Mouse (Mus musculus) urinary bladder, postnatal 14 days (tissue): ENCODE data around the gene Dhh.
"Not testable (repeated sequence)": the region's sequence is repeated elsewhere in the genome, so short reads cannot be mapped to it uniquely, and the experiment has no call there.

Experiments used
- DNase-seq: peaks from one replicate; pipeline ENCODE4 v3.0.0; 2021; ENCODE audit warnings: low spot score

The Dhh gene

GRCm38 (mm10) chr15:98897928-98898800, at the start of gene Dhh:
Gene Dhh, minus strand, starts transcription at chr15:98898540.
- no peak for DNase-seq

DNA sequence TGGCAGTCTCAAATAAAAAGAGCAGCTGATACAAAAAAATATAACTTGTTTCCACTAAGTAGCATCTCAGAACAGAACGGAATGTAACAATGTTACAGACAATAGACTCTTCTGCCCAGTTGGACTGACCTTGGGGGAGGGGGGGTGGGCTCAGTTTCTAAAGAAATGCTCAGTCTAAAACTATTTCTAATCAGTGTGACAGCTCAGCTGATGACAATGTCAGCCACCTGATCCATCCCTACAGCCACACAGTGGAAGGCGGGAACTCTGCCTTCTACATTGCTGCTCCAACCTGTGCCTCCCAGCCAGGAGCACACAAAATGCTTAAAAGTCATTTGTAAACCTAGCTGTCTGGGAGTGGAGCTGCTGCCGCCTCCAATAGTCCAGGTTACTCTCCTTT, 49.5 kb upstream of the Dhh start:
- no peak for DNase-seq

DNA sequence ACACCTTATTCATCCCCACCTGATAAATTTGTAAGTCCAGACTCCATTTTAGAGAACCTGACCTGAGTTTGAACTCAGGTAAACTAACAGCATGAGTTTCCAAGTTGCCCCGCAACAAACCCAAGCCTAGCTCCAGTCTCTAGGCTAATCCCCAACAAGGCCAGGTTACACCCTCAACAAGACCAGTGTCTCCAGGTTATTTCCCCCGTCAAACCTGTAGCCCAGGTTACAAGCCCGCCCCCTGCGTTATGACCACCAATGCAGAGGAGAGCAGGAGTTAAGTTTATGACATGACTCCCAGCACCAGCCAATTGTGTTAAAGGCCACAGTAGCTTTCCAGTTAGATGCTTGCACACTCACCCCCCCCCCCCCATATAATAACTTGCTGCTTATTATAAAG, 44.8 kb upstream of the Dhh start:
- no peak for DNase-seq

DNA sequence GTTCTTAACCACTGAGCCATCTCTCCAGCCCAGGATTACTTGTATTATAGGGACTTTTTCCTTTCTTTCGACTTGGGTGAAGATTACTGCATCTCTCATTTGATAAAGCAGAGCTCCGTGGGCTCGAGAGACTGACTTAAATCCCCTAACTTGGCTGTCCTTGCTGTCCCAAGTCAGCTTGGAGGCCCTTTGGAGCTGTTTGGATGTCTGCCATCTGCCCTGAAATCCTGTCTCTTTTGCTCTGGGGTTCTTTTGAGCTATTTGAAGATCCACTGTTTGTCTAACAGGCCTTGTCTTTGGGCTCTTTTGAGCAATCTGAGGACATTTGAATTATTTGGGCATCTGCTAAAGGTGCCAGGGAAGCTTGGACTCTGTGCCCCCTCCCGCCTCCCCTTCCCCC, 43.7 kb upstream of the Dhh start:
- DNase-seq: no peak

GRCm38 (mm10) chr15:98941539-98941938, 43.2 kb upstream of the Dhh start:
- DNase-seq: no peak

GRCm38 (mm10) chr15:98940816-98941215, 42.5 kb upstream of the Dhh start:
- no peak for DNase-seq

DNA sequence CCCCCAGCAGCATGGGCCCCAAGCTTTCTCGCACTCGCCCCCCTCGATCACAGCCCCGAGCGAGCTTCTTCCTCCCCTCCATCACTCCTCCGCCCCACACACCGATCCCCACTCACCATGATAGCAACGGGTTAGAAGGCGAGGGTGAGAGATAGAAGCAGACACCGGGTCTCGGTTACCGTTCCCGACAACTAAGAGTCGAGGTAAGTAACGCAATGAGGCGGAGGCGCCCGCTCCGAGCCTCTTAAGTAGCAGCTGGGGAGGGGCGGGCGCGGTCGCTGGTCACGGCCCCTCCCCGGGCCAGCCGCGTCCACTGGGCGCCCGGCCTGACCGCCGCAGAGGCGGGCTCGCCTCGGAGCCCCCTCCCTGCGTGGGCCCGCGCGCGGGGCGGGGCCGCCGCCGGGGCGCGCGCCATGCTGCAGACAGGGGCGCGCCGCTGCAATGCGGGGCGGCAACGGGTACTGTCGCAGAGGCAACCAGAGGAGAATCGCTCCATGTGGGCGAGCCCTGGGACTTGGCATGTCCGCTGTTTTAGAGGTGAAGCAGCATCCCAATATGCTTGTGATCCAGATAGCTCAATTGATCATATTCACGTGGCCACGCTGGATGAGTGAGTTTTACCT, 36.0 kb upstream of the Dhh start, which contains the start of gene Tuba1b:
Gene Tuba1b (minus strand): TSS at position 349 of the 623 bp plus-strand sequence.
- DNase-seq: peak; percentile 92

- DNase-seq: peak; percentile 98
Measured at GRCm38 (mm10) chr15:98933833-98934216, 35.5 kb upstream of the Dhh start.

DNA sequence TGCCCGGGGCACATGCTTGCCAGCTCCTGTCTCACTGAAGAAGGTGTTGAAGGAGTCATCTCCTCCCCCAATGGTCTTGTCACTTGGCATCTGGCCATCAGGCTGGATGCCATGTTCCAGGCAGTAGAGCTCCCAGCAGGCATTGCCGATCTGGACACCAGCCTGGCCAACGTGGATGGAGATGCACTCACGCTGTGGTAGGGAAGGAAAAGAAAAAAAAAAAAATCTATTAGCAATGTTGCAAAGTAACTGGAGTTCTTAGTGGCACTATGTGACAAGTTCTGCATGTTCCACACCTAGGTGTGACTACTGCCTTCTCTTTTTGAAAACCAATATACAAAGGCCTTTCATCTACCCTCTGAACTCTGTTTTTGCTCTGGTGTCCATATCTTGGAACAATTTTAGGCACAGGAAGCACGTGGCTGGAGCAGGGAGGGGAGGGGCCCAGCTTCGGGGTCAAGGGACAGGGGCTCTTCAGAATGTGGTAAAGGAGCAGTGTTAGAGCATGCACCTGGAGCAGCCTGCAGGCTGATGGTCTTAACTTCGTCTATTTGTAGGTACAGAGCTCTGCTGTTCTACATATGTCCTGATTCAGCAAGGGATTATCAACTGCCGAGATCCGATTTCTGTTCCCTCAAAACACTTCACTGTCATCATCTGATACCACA, 34.8 kb upstream of the Dhh start:
- DNase-seq: not testable (repeated sequence)

GRCm38 (mm10) chr15:98930998-98931397, 32.7 kb upstream of the Dhh start:
- no peak for DNase-seq

DNA sequence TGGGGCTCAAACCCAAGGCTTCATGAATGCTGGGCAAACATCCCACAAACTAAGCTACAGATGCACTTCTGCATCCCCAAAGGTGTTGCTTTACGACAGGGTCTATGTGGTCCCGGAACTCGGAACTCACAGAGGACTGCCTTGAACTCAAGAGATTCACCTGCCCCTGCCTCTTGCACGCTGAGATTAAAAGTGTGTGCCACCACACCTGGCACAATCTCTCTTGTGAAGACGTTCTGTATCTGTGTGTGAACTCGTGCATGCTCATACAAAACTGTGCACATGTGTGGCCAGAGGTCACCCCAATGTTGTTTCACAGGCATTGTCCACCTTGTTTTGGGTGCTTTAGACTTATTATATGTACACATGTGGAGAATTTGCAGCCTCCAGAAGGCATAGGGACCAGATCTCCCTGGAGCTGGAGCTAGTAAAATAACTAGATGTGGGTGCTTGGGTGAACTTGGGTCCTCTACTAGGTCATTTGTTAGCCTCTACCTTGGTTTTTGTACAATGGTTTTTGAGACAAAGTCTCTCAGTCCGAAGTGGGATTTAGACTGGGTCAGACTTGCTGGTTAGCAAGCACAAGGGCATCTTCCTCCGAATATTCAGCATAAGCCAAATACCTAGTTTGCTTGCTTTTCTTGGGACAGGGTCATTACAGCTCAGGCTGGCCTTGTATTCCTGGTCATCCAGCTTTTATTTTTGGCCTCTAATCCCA, 31.8 kb upstream of the Dhh start:
- no peak for DNase-seq

DNA sequence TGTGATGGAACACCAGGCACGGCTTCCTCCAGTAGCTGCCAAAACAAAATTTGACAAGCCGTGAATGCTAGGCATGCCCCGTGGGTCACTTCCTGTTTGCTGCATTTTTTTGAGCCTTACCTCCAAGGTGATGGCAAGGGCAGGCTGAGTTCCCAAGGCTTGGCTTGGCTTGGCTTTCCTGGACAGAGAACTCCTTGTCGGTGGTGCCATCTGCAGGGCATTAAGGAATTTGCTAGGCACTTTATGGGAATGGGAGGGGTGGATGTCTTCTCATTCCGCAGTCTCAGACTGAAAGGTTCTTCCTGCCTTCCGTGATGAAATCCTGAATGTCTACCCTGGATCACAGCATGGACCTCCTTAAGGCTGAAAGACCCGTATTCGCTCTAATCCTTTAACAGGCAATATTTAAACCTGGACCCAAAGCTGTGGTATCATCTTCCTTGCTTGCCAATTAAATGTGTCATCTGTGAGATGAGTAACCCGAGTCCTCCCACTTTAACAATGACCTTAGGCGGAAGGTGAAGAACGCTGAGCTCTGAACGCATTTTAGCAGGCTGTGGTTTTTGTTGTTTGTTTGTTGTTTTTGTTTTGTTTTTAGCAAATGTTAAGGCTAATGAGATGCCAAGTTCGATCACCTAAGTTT, 30.4 kb upstream of the Dhh start:
- peak; percentile 78 for DNase-seq

GRCm38 (mm10) chr15:98927566-98927965, 29.2 kb upstream of the Dhh start:
- no peak for DNase-seq

DNA sequence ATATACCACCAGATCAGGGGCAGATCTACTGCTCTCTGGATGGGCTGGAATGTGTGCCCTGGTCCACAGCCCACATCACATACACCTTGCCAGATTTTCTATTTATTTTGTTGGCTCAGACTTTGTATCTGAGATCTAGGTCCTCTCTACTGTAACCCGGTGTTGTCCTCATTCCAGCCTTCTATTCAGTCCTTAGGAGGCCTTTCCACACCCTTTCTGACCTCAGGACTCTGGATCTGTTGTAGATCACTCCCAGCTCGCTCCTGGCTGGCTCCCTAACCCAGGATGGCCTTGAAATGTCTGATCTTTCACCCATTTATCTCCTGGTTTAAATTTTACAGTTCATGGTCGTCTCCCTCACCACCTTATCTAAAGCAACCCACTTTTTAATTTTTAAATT, 26.3 kb upstream of the Dhh start:
- no peak for DNase-seq

GRCm38 (mm10) chr15:98923031-98923537, 24.7 kb upstream of the Dhh start:
- DNase-seq: no peak

DNA sequence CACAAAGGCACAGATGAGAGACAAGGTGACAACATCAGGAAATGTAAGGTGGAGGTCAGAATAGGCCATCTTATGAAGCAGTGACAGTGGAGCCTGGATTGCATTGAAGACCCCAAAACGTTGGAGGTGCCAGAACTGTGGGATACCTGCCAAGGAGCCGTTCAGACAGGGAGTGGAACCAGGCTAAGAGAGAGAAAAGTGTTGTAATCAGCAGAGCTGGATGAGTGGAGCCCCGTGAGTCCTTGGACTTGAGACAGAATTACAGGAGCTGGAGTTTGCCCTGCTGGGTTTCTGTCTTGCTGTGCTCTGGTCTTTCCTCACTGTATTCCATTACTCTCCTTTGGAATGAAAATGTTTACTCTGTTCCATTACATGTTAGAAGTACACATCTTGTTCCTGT, 24.2 kb upstream of the Dhh start:
- DNase-seq: no peak

- DNase-seq: no peak
Measured at GRCm38 (mm10) chr15:98921510-98921909, 23.2 kb upstream of the Dhh start.

DNA sequence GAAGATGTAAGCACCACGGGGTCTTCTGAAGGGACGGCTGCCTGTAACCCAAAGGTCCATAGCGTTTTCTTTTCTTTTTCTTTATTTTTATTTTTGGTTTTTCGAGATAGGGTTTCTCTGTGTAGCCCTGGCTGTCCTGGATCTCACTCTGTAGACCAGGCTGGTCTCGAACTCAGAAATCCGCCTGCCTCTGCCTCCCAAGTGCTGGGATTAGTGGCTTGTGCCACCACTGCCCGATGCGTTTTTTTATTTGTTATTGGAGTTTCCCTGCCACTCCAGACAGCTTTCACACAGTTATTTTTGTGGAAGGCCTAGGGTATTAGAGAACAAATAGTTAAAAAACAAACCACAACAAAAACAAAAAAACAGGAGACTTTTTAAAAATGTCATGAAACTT, 20.2 kb upstream of the Dhh start:
- DNase-seq: not testable (repeated sequence)

GRCm38 (mm10) chr15:98917538-98918498, 19.5 kb upstream of the Dhh start, which contains the start of gene Lmbr1l:
Gene Lmbr1l, minus strand, starts transcription at chr15:98918231.
- DNase-seq: peak; percentile 100

DNA sequence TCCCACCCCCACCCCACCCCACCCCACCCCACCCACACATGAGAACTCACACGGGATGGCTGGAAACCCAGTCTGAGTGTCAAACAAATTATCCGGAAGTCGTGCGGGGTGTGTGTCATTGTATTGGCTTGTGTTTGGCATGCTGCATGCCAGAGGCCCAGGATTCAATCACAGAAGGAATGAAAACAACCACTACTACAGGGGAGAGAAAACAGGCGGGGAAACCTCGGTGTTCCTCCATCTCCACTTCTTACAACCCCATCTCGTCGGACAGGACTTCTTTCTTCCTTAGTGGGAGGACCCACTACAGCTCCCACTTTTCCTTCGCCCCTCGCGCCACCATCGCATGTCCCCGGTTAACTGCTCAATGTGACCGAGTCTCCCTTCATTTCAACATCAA, 18.8 kb upstream of the Dhh start:
- DNase-seq: peak; percentile 31
